Mouse (Mus musculus) MEL (cell line): Measurements from ENCODE around the gene Tspan14.

Source experiments
- NRF1 ChIP-seq: IDR thresholded peaks from 2 replicates; pipeline ENCODE4 v1.6.1; 2014; ENCODE audit warnings: low read depth, mild to moderate bottlenecking, inconsistent platforms, low read length, improper control_type of control experiment, moderate library complexity; ENCODE audit not compliant: poor library complexity, insufficient read depth, severe bottlenecking
- ZKSCAN1 ChIP-seq: IDR thresholded peaks from 2 replicates; pipeline ENCODE4 v1.6.1; 2012; ENCODE audit warnings: low read depth, mild to moderate bottlenecking, inconsistent platforms, low read length, improper control_type of control experiment, moderate library complexity

DNA sequence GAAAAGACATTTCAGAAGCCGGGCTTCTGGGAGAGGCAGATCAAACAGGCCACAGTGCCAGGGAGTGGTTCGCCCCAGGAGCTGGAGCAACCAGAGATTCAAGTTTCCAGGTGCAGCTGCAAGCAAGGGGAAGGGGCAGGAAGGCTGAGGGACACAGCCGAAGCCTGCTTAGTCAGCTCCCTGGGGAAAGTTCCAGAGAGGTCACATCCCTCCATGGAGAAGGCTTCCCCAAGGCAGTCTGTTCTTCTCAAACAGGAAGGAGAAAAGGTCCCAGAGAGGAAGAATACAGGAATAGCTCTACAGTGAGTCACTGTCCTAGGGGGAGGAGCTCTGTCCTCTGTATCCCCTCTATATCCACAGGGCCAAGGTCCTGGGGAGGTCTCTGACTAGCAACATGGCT is 51.9 kb downstream of the Tspan14 start:
- no peak for TF ChIP-seq ZKSCAN1
- TF ChIP-seq NRF1, result no peak
